Mouse (Mus musculus): ENCODE data around the gene Hist1h2bk. TPM values are rescaled to one million over a fixed set of nuclear protein-coding genes. Genes with fewer than 3 reads are reported as not detected.

The Hist1h2bk gene
- total RNA-seq, 2 experiments from 2014 or later, result 11.4 to 16.1 TPM

Small RNA genes within 50 kb of the gene (microRNA-seq; reads per million reads assigned to microRNA genes)
- gene Gm26300, result 0 reads per million in 2 experiments
- gene Gm44390, result 0 reads per million in 2 experiments
- gene Gm44486, result 0 reads per million in 2 experiments

Other genes with a start within 250 kb of the Hist1h2bk start
- gene Hist1h2an, start 248.7 kb upstream of the Hist1h2bk start, total RNA-seq (2021), result not detected
- gene Hist1h2bp, start 248.4 kb upstream of the Hist1h2bk start, total RNA-seq (2021), result 1 to 10 TPM; 4.7 to 5.9 TPM
- gene Hist1h2bq, start 225.7 kb upstream of the Hist1h2bk start, total RNA-seq (2021), result 10 to 100 TPM; 36.0 to 39.2 TPM
- 10 to 100 TPM; 10.7 to 27.7 TPM for gene Hist1h2ao, start 225.4 kb upstream of the Hist1h2bk start, total RNA-seq (2021)
- 100 to 1,000 TPM; 262 to 266 TPM for gene Hist1h4m, start 224.1 kb upstream of the Hist1h2bk start, total RNA-seq (2021)
- gene Hist1h4n, start 203.7 kb upstream of the Hist1h2bk start, total RNA-seq (2021), result 10 to 100 TPM; 39.3 to 58.5 TPM
- 10 to 100 TPM in 1 of 2 experiments, not detected in 1; 24.8 TPM for gene Hist1h2ap, start 202.4 kb upstream of the Hist1h2bk start, total RNA-seq (2021)
- gene Hist1h2br, start 202.1 kb upstream of the Hist1h2bk start, total RNA-seq (2021), result 10 to 100 TPM; 36.0 to 38.4 TPM
- gene Zfp184, start 90.8 kb upstream of the Hist1h2bk start, total RNA-seq (2021), result 1 to 10 TPM; 2.5 to 2.9 TPM
- under 1 TPM in 1 of 2 experiments, not detected in 1; 0.12 TPM for gene Pom121l2, start 54.7 kb upstream of the Hist1h2bk start, total RNA-seq (2021)
- gene Prss16, start 26.1 kb upstream of the Hist1h2bk start, total RNA-seq (2021), result 1 to 10 TPM in 1 of 2 experiments, under 1 TPM in 1; 0.58 to 1.3 TPM
- 10 to 100 TPM in 1 of 2 experiments, 1 to 10 TPM in 1; 4.9 to 45.9 TPM for gene Hist1h2ah, start 302 bp upstream of the Hist1h2bk start, total RNA-seq (2021)
- 10 to 100 TPM; 65.4 to 84.2 TPM for gene Hist1h4i, start 5.5 kb downstream of the Hist1h2bk start, total RNA-seq (2021)
- 10 to 100 TPM in 1 of 2 experiments, 1 to 10 TPM in 1; 7.8 to 10.3 TPM for gene Hist1h2ag, start 7.1 kb downstream of the Hist1h2bk start, total RNA-seq (2021)
- 10 to 100 TPM in 1 of 2 experiments, 1 to 10 TPM in 1; 8.3 to 13.2 TPM for gene Hist1h2bj, start 7.3 kb downstream of the Hist1h2bk start, total RNA-seq (2021)
- not detected for gene Vmn1r188, start 48.6 kb downstream of the Hist1h2bk start, total RNA-seq (2021)
- not detected for gene Vmn1r189, start 70.0 kb downstream of the Hist1h2bk start, total RNA-seq (2021)
- not detected for gene Vmn1r191, start 148.1 kb downstream of the Hist1h2bk start, total RNA-seq (2021)
- not detected for gene Vmn1r192, start 155.3 kb downstream of the Hist1h2bk start, total RNA-seq (2021)
- not detected for gene Vmn1r193, start 187.3 kb downstream of the Hist1h2bk start, total RNA-seq (2021)
- gene Vmn1r194, start 208.3 kb downstream of the Hist1h2bk start, total RNA-seq (2021), result not detected
- not detected for gene Vmn1r195, start 234.7 kb downstream of the Hist1h2bk start, total RNA-seq (2021)

Data from layer of hippocampus, adult 18-20 months (tissue).